ENCODE assay signal across 15 mouse cellular contexts in the genomic region with DNA sequence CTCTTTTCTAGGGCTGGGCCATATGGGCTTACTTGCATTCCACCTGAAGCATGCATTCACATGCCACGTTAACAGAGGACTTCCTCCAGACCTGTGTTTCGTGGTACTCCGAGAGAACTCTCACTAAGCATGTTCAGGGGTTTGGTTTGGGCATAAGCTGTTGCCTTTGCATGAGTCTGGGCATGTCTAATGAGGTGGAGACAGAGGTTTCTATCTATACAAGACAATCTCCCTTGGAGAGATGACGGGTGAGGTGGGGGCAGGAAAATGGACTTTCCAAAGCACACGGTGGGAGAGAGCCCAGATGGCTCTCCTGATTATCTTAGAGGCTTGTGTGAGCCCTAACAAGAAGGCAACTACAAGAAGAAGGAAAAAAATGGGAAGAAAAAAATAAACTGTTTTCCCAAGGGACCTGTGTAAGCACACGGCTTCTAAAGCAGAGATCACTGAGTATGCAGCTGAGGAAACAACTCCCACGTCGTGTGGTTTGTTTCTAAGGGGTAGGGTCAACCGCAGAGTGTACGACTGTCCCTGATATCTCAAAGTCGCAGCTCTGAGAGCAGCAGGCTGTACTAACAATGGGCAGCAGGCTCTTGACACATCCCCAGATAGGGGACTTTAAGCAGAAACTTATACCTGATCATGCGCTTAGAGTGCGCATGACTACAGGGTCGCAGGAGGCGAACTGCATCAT. TPM values are rescaled to one million over a fixed set of nuclear protein-coding genes. Genes with fewer than 3 reads are reported as not detected.
A peak's percentile ranks its signal among the peaks of the same experiment; 100 is the strongest.
DNase-seq lines count a peak whose midpoint lies in the region; ATAC-seq and TF ChIP-seq lines count a peak whose summit lies in the region.
"Had no signal": no experiment of that assay in that cellular context is flagged by ENCODE, and none has a peak within 500 bp of the region (broad histone marks: within the 10 kb centered on the region; RNA-seq: fewer than 3 reads in every experiment).

No protein-coding gene starts in this region.

- no peak overlapping the region for H3K4me3 ChIP-seq in midbrain, embryonic 14.5 days (replicated peaks; ENCODE audit: low read depth, low read length)
- no peak overlapping the region for H3K4me3 ChIP-seq in midbrain, embryonic 11.5 days (ENCODE audit: low read depth, low read length)
- no peak overlapping the region for H3K4me3 ChIP-seq in liver, embryonic 11.5 days (ENCODE audit: low read depth, low read length)
- H3K4me3 ChIP-seq in lung, postnatal 0 days (ENCODE audit: low read depth, low read length): no peak overlapping the region
- H3K4me3 ChIP-seq in forebrain, embryonic 11.5 days (ENCODE audit: low read depth, low read length): no peak overlapping the region
- H3K4me3 ChIP-seq: forebrain, embryonic 15.5 days; layer of hippocampus, adult 2 months; left cerebral cortex, adult 2 months; limb, embryonic 15.5 days had no signal

- H3K27me3 ChIP-seq in midbrain, embryonic 14.5 days (ENCODE audit: control insufficient read depth, insufficient read depth, low read length): no peaks in the 10 kb centered on the region
- no peaks in the 10 kb centered on the region for H3K27me3 ChIP-seq in midbrain, embryonic 11.5 days (ENCODE audit: control insufficient read depth, insufficient read depth, low read length)
- H3K27me3 ChIP-seq in liver, embryonic 11.5 days (replicated peaks; ENCODE audit: control insufficient read depth, insufficient read depth, low read length): no peaks in the 10 kb centered on the region
- no peaks in the 10 kb centered on the region for H3K27me3 ChIP-seq in lung, postnatal 0 days (replicated peaks; ENCODE audit: insufficient read depth, low read length)
- no peaks in the 10 kb centered on the region for H3K27me3 ChIP-seq in forebrain, embryonic 11.5 days (ENCODE audit: control insufficient read depth, insufficient read depth, low read length)
- H3K27me3 ChIP-seq: forebrain, embryonic 15.5 days; limb, embryonic 15.5 days had no signal

- TF ChIP-seq EP300 in lung, postnatal 0 days (IDR thresholded peaks at IDR 0.05): no peak

- ATAC-seq in midbrain, embryonic 14.5 days (ENCODE audit: low FRiP score, low TSS enrichment): no peak
- ATAC-seq in midbrain, embryonic 11.5 days (ENCODE audit: low FRiP score): no peak
- ATAC-seq in liver, embryonic 11.5 days (replicated peaks; ENCODE audit: low FRiP score): peak; percentile 92
- ATAC-seq in erythroid progenitor cell, adult 5-6 weeks (replicated peaks; ENCODE audit: low FRiP score, poor library complexity, severe bottlenecking): no peak
- no peak for ATAC-seq in lung, postnatal 0 days
- ATAC-seq in forebrain, embryonic 11.5 days (replicated peaks; ENCODE audit: low FRiP score): no peak
- ATAC-seq: forebrain, embryonic 15.5 days had no signal

- H3K9me3 ChIP-seq in midbrain, embryonic 14.5 days (ENCODE audit: control insufficient read depth, low read length): no peaks in the 10 kb centered on the region
- no peaks in the 10 kb centered on the region for H3K9me3 ChIP-seq in midbrain, embryonic 11.5 days (ENCODE audit: control insufficient read depth, low read length)
- no peaks in the 10 kb centered on the region for H3K9me3 ChIP-seq in liver, embryonic 11.5 days (ENCODE audit: control insufficient read depth, low read length)
- no peaks in the 10 kb centered on the region for H3K9me3 ChIP-seq in lung, postnatal 0 days (ENCODE audit: low read length)
- no peaks in the 10 kb centered on the region for H3K9me3 ChIP-seq in forebrain, embryonic 11.5 days (ENCODE audit: control insufficient read depth, low read length)
- H3K9me3 ChIP-seq: forebrain, embryonic 15.5 days; limb, embryonic 15.5 days had no signal

- no peaks in the 10 kb centered on the region for H3K36me3 ChIP-seq in midbrain, embryonic 14.5 days (ENCODE audit: control insufficient read depth, insufficient read depth, low read length)
- H3K36me3 ChIP-seq in midbrain, embryonic 11.5 days (ENCODE audit: control insufficient read depth, insufficient read depth, low read length): no peaks in the 10 kb centered on the region
- no peaks in the 10 kb centered on the region for H3K36me3 ChIP-seq in liver, embryonic 11.5 days (ENCODE audit: control insufficient read depth, insufficient read depth, low read length)
- H3K36me3 ChIP-seq in lung, postnatal 0 days (ENCODE audit: insufficient read depth, low read length): no peaks in the 10 kb centered on the region
- no peaks in the 10 kb centered on the region for H3K36me3 ChIP-seq in forebrain, embryonic 11.5 days (ENCODE audit: control insufficient read depth, insufficient read depth, low read length)
- H3K36me3 ChIP-seq: forebrain, embryonic 15.5 days; limb, embryonic 15.5 days had no signal

- no peak overlapping the region for H3K27ac ChIP-seq in midbrain, embryonic 14.5 days (replicated peaks; ENCODE audit: low read depth, low read length)
- no peak overlapping the region for H3K27ac ChIP-seq in midbrain, embryonic 11.5 days (ENCODE audit: low read depth, low read length)
- H3K27ac ChIP-seq in liver, embryonic 11.5 days (ENCODE audit: low read depth, low read length): no peak overlapping the region; the same call in 1 of the 2 replicates
- no peak overlapping the region for H3K27ac ChIP-seq in lung, postnatal 0 days (ENCODE audit: low read length)
- no peak overlapping the region for H3K27ac ChIP-seq in forebrain, embryonic 11.5 days (ENCODE audit: low read depth, low read length)
- H3K27ac ChIP-seq: forebrain, embryonic 15.5 days; hindbrain, embryonic 14.5 days; layer of hippocampus, adult 2 months; left cerebral cortex, adult 2 months had no signal

- no peak overlapping the region for H3K4me2 ChIP-seq in midbrain, embryonic 14.5 days (ENCODE audit: low read length)
- H3K4me2 ChIP-seq in midbrain, embryonic 11.5 days: no peak overlapping the region
- H3K4me2 ChIP-seq in liver, embryonic 11.5 days: peak overlapping the region; percentile 26
- H3K4me2 ChIP-seq in lung, postnatal 0 days (replicated peaks; ENCODE audit: low read depth, low read length): no peak overlapping the region
- no peak overlapping the region for H3K4me2 ChIP-seq in forebrain, embryonic 11.5 days (ENCODE audit: low read depth, low read length, severe bottlenecking)
- H3K4me2 ChIP-seq: forebrain, embryonic 15.5 days; hindbrain, embryonic 14.5 days; limb, embryonic 15.5 days had no signal

- no peaks in the 10 kb centered on the region for H3K4me1 ChIP-seq in midbrain, embryonic 14.5 days (ENCODE audit: control insufficient read depth, insufficient read depth, low read length)
- H3K4me1 ChIP-seq in midbrain, embryonic 11.5 days (ENCODE audit: control insufficient read depth, insufficient read depth, low read length): no peaks in the 10 kb centered on the region
- peaks cover 6% of the 10 kb centered on the region; the same call in 1 of the 2 replicates for H3K4me1 ChIP-seq in liver, embryonic 11.5 days (replicated peaks; ENCODE audit: control insufficient read depth, insufficient read depth, low read length)
- no peaks in the 10 kb centered on the region for H3K4me1 ChIP-seq in lung, postnatal 0 days (ENCODE audit: insufficient read depth, low read depth, low read length)
- no peaks in the 10 kb centered on the region for H3K4me1 ChIP-seq in forebrain, embryonic 11.5 days (replicated peaks; ENCODE audit: control insufficient read depth, insufficient read depth, low read length)
- H3K4me1 ChIP-seq: forebrain, embryonic 15.5 days had no signal

- no peak overlapping the region for H3K9ac ChIP-seq in midbrain, embryonic 14.5 days (replicated peaks; ENCODE audit: low read length)
- H3K9ac ChIP-seq in midbrain, embryonic 11.5 days (ENCODE audit: low read length): no peak overlapping the region
- no peak overlapping the region for H3K9ac ChIP-seq in liver, embryonic 11.5 days (ENCODE audit: low read depth, low read length)
- no peak overlapping the region for H3K9ac ChIP-seq in lung, postnatal 0 days (replicated peaks; ENCODE audit: low read depth)
- H3K9ac ChIP-seq in forebrain, embryonic 11.5 days (ENCODE audit: low read length): no peak overlapping the region
- H3K9ac ChIP-seq: forebrain, embryonic 15.5 days; hindbrain, embryonic 14.5 days; limb, embryonic 15.5 days had no signal

- WGBS in midbrain, embryonic 14.5 days: 87% methylated on average over 15 of the region's 15 CpGs
- 78% methylated on average over 15 of the region's 15 CpGs for WGBS in midbrain, embryonic 11.5 days
- 53% methylated on average over 15 of the region's 15 CpGs for WGBS in liver, embryonic 11.5 days
- WGBS in lung, postnatal 0 days: 64% methylated on average over 15 of the region's 15 CpGs
- whole genome bisulfite sequencing in forebrain, embryonic 11.5 days: 87% methylated on average over 15 of the region's 15 CpGs

- no peak for TF ChIP-seq CTCF in lung, postnatal 0 days (IDR thresholded peaks at IDR 0.05)

- peak; percentile 35 for DNase-seq in heart, adult 11 months
- DNase-seq in heart, adult 8-10 months (ENCODE audit: low spot score): no peak
- peak; percentile 11 for DNase-seq in midbrain, embryonic 14.5 days
- no peak for DNase-seq in midbrain, embryonic 11.5 days (ENCODE audit: low spot score, missing footprints)
- DNase-seq in liver, embryonic 11.5 days (ENCODE audit: low spot score): no peak
- no peak for DNase-seq in lung, postnatal 0 days (ENCODE audit: low spot score)
- no peak for DNase-seq in forebrain, embryonic 11.5 days (ENCODE audit: low spot score)
- DNase-seq: cerebellum, adult 18-20 months; kidney, adult 18-20 months had no signal

RNA-seq across cellular contexts. Expression of a gene that starts 50.7 kb away (rescaled TPM):
- 10 to 100 TPM; 17.3 to 23.2 (median 20.6) TPM for total RNA-seq in heart, adult 8-10 months (2022)
- 3.7 and 3.8 TPM in 2 replicates for polyA plus RNA-seq in midbrain, embryonic 14.5 days (2014; fragmentation: Nextera tagmentation; extraction: Ambion mirVana)
- 7.8 and 9.9 TPM in 2 replicates for polyA plus RNA-seq in midbrain, embryonic 11.5 days (2014; fragmentation: Nextera tagmentation; extraction: Ambion mirVana)
- 3.1 and 3.6 TPM in 2 replicates for polyA plus RNA-seq in liver, embryonic 11.5 days (2014; fragmentation: Nextera tagmentation; extraction: Ambion mirVana)
- total RNA-seq in erythroid progenitor cell, adult 5-6 weeks (2015; ENCODE audit: low replicate concordance): under 0.01 and 0.72 TPM in 2 replicates
- 7.4 TPM in 1 of 2 replicates, not detected in the other for total RNA-seq in erythroid progenitor cell, adult 5-6 weeks (2017; ENCODE audit: low replicate concordance)
- polyA plus RNA-seq in lung, postnatal 0 days (2015; fragmentation: Nextera tagmentation; extraction: Ambion mirVana): 1.1 and 1.8 TPM in 2 replicates
- polyA plus RNA-seq in forebrain, embryonic 11.5 days (2014; fragmentation: Nextera tagmentation; extraction: Ambion mirVana): 8.2 and 10.0 TPM in 2 replicates

Comparison
In these comparisons a context has a peak if more than half of its experiments do, and no peak if none do; other contexts are left out.
1. DNase-seq: peak in heart, adult 11 months (single experiment) and midbrain, embryonic 14.5 days (single experiment); none in heart, adult 8-10 months (single experiment), midbrain, embryonic 11.5 days (single experiment), liver, embryonic 11.5 days (single experiment), lung, postnatal 0 days (single experiment) and forebrain, embryonic 11.5 days (single experiment).